Mouse (Mus musculus) frontal cortex, postnatal 36 days (tissue): ENCODE measurements at regions not wholly inside any gene's neighbourhood (a gene's known extent, or its start where the extent isn't known, plus 50 kb on each side); places are given as distances from the start of the nearest gene placed in this dataset.
A peak's percentile ranks its signal among the peaks of the same experiment; 100 is the strongest.

Experiments
- DNase-seq, 2 experiments: peaks; one replicate each; pipeline ENCODE4 v3.0.0; 2022; ENCODE audit warnings: low spot score in 2 of 2

GRCm38 (mm10) chr8:75353786-75354185 is 52.6 kb downstream of the Gm10358 start:
- peak; percentile 0 to 6 for DNase-seq

GRCm38 (mm10) chr8:75350141-75350540 is 56.2 kb downstream of the Gm10358 start:
- DNase-seq: no peak

- no peak for DNase-seq
These were observed 58.3 kb downstream of the Gm10358 start for GRCm38 (mm10) chr8:75348047-75348446.

- no peak for DNase-seq
These were observed 85.8 kb downstream of the Gm10358 start for GRCm38 (mm10) chr8:75320614-75321013.

DNA sequence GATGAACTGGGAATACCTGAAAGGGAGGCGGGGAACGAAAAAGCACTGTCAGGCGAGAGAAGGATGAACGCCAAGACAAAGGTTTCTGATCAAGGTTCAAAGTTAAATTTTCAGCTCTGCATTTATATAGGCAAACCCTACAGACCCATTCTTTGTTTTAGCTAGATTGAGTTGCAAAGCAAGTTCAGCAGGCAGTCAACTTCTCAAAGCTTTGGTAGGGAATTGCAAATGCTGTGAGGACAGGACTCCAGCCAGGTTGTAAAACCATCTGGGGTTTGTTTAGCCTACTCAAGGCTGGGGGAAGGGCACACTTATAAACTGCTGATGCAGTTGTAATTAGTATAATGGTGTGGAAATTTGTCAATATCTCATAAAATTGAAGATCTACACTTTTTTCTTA is 87.9 kb downstream of the Gm10358 start:
- DNase-seq: no peak

- peak; percentile 43 to 74 for DNase-seq
These were observed 90.5 kb downstream of the Gm10358 start for GRCm38 (mm10) chr8:75315886-75316285.

GRCm38 (mm10) chr8:75309463-75309862 is 95.7 kb downstream of the Rasd2 start:
- no peak for DNase-seq

DNA sequence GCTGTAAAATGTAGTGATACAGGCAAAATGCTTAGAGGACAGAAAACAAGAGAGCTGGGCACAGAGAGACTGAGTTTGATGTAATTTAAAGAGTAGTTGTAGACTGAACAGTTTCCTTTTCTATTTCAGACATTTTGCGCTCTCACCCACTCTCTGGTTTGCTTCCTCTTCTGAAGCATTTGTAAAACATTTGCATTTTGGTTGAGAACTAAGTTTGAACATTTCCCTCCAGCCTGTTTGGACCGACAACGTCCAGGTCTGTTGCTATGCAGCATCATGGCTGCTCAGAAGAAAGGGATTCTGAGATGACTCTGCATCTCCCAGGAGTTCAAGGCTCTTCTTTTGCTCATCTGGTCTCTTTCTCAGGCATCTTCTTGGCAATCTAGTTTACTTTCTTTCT is 78.2 kb downstream of the Rasd2 start:
- DNase-seq: peak in 1 of 2 experiments; percentile 19

DNA sequence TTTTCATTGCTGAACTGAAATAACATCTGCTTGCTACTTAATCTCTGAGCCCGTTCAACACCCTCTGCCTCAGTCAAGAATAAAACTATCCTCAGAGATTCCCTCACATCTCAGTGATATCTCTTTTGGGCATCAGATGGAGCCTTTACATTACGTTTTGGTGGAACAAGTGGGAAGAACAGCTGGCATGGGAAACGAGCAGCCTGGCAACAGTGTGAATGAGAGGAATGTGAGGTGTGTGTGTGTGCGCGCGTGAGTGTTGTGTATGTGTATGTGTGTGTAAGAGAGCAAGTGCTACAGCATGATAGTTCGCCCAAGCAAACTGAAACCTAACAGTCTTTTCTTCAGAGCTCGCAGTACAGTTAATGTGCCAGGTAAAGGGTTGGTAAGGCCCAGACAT is 76.2 kb downstream of the Rasd2 start:
- peak in 1 of 2 experiments; percentile 33 for DNase-seq
